Mouse (Mus musculus): Measurements from ENCODE around the gene Ncoa7. TPM values are rescaled to one million over a fixed set of nuclear protein-coding genes. Genes with fewer than 3 reads are reported as not detected.
A peak's percentile ranks its signal among the peaks of the same experiment; 100 is the strongest.

The Ncoa7 gene
- polyA plus RNA-seq, 1 experiment: 11.7 TPM

DNA sequence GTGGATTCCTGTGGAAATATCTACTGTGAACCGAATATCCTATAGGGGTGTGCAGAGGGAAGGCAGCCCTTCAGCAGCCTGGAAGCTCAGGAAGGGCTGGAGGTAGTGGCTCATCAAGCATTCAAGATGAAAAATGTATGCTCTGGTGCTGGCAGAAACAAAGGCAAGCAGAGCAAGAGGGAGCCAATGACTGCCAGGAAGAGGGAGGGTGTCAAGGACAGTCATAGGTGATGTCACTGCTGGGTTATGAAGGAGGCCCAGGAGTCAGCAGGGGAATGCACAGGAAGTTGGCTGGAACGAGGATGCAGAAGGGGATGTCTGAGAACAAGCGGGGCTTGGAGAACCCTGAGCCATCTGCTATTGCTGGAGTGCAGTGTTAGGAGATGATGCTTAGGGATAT is 24.9 kb downstream of the Ncoa7 start:
- Histone ChIP-seq H3K9ac (ENCODE audit: low read depth, poor library complexity, severe bottlenecking) (no peak overlapping the region), H3K36me3 (ENCODE audit: control insufficient read depth, insufficient read depth, low read length, poor library complexity, severe bottlenecking) (no peaks in the 10 kb centered on the region), H3K27me3 (ENCODE audit: control insufficient read depth, insufficient read depth, low read length, poor library complexity, severe bottlenecking) (no peaks in the 10 kb centered on the region), H3K27ac (ENCODE audit: insufficient read depth, low read length) (no peak overlapping the region), H3K9me3 (replicated peaks; ENCODE audit: control insufficient read depth, insufficient read depth, low read length, poor library complexity, severe bottlenecking) (no peaks in the 10 kb centered on the region), H3K4me1 (ENCODE audit: control insufficient read depth, insufficient read depth, low read length) (peaks cover 2% of the 10 kb centered on the region), H3K4me3 (ENCODE audit: low read depth, low read length) (no peak overlapping the region)
- no peak for TF ChIP-seq POLR2A (IDR thresholded peaks at IDR 0.05; ENCODE audit: insufficient read depth, low read length)
- TF ChIP-seq EP300 (IDR thresholded peaks at IDR 0.05; ENCODE audit: insufficient read depth, low read depth, low read length): no peak
- no peak for TF ChIP-seq CTCF (IDR thresholded peaks at IDR 0.05; ENCODE audit: low read depth, low read length)

DNA sequence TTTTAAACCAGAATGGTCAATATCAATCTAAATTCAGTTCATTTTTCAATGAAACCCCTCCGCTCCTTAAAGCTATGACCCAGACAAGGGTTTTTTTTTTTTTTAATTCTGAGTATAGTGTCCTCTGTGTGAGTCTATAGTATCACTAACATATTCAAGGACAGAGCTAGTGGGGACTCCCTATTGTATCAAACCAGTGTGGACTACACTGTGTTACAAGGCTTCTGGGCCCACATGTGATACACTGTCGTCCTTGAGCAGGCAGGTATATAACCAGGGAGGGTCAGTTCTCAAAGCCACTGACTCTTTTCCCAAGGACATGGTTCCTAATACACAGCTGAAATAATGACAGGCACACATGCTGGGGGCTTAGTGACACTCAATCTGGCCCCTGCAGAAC is 27.1 kb downstream of the Ncoa7 start:
- H3K9me3 ChIP-seq (replicated peaks; ENCODE audit: control insufficient read depth, insufficient read depth, low read length, poor library complexity, severe bottlenecking): peaks cover 6% of the 10 kb centered on the region
- H3K9ac ChIP-seq (ENCODE audit: low read depth, poor library complexity, severe bottlenecking): no peak overlapping the region
- TF ChIP-seq POLR2A (IDR thresholded peaks at IDR 0.05; ENCODE audit: insufficient read depth, low read length): no peak
- TF ChIP-seq EP300 (IDR thresholded peaks at IDR 0.05; ENCODE audit: insufficient read depth, low read depth, low read length): no peak
- TF ChIP-seq CTCF (IDR thresholded peaks at IDR 0.05; ENCODE audit: low read depth, low read length): no peak
- H3K4me3 ChIP-seq (ENCODE audit: low read depth, low read length): no peak overlapping the region
- no peaks in the 10 kb centered on the region for H3K36me3 ChIP-seq (ENCODE audit: control insufficient read depth, insufficient read depth, low read length, poor library complexity, severe bottlenecking)
- H3K27me3 ChIP-seq (ENCODE audit: control insufficient read depth, insufficient read depth, low read length, poor library complexity, severe bottlenecking): no peaks in the 10 kb centered on the region
- H3K4me1 ChIP-seq (ENCODE audit: control insufficient read depth, insufficient read depth, low read length): peaks cover 2% of the 10 kb centered on the region
- no peak overlapping the region for H3K27ac ChIP-seq (ENCODE audit: insufficient read depth, low read length)

DNA sequence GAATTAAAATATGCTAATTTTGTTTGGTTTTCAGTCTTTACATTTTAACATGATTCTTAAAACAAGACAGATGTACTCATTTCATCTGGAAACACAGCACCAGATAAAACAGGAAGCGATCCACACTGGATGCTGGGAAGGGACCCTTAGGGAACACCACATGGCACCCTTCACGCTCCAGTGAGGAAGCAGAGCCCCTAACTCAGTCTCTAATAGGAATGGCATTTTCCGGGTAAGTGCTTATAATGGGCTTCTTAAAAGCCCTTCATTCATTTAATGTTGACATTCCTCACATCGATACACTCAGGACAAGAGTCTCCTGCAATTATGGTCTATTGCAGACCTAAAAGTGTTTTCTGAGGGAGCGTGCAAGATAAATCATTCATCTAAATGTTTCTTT is 27.6 kb downstream of the Ncoa7 start:
- H3K9me3 ChIP-seq (replicated peaks; ENCODE audit: control insufficient read depth, insufficient read depth, low read length, poor library complexity, severe bottlenecking): peaks cover 6% of the 10 kb centered on the region
- no peak overlapping the region for H3K9ac ChIP-seq (ENCODE audit: low read depth, poor library complexity, severe bottlenecking)
- H3K27ac ChIP-seq (ENCODE audit: insufficient read depth, low read length): no peak overlapping the region
- H3K36me3 ChIP-seq (ENCODE audit: control insufficient read depth, insufficient read depth, low read length, poor library complexity, severe bottlenecking): no peaks in the 10 kb centered on the region
- no peak overlapping the region for H3K4me3 ChIP-seq (ENCODE audit: low read depth, low read length)
- TF ChIP-seq CTCF (IDR thresholded peaks at IDR 0.05; ENCODE audit: low read depth, low read length) (no peak), EP300 (IDR thresholded peaks at IDR 0.05; ENCODE audit: insufficient read depth, low read depth, low read length) (no peak), POLR2A (IDR thresholded peaks at IDR 0.05; ENCODE audit: insufficient read depth, low read length) (no peak)
- H3K4me1 ChIP-seq (ENCODE audit: control insufficient read depth, insufficient read depth, low read length): peaks cover 2% of the 10 kb centered on the region
- no peaks in the 10 kb centered on the region for H3K27me3 ChIP-seq (ENCODE audit: control insufficient read depth, insufficient read depth, low read length, poor library complexity, severe bottlenecking)

DNA sequence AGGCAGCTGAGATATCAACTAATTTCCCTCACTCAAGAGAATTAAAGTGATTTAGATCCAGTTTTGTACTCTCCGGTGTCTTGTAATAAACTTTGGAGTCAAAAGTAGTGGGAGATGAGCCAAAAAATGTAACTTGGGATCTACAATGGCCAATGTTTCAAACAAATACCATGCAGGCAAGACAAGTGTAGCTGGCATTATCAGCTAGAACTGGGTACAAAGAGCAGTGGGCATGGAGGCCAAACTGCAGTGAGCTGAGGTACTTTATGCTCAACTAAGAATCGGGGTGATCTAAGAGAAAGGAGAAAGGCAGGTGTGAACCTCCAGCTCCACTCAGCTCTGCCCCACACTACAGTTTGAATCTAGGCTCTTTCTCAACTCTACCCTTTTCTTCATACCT is 28.7 kb downstream of the Ncoa7 start:
- Histone ChIP-seq H3K9ac (ENCODE audit: low read depth, poor library complexity, severe bottlenecking) (no peak overlapping the region), H3K4me1 (ENCODE audit: control insufficient read depth, insufficient read depth, low read length) (peaks cover 2% of the 10 kb centered on the region), H3K27me3 (ENCODE audit: control insufficient read depth, insufficient read depth, low read length, poor library complexity, severe bottlenecking) (no peaks in the 10 kb centered on the region), H3K4me3 (ENCODE audit: low read depth, low read length) (no peak overlapping the region), H3K27ac (ENCODE audit: insufficient read depth, low read length) (no peak overlapping the region), H3K36me3 (ENCODE audit: control insufficient read depth, insufficient read depth, low read length, poor library complexity, severe bottlenecking) (no peaks in the 10 kb centered on the region), H3K9me3 (replicated peaks; ENCODE audit: control insufficient read depth, insufficient read depth, low read length, poor library complexity, severe bottlenecking) (peaks cover 6% of the 10 kb centered on the region)
- TF ChIP-seq EP300 (IDR thresholded peaks at IDR 0.05; ENCODE audit: insufficient read depth, low read depth, low read length): no peak
- no peak for TF ChIP-seq CTCF (IDR thresholded peaks at IDR 0.05; ENCODE audit: low read depth, low read length)
- TF ChIP-seq POLR2A (IDR thresholded peaks at IDR 0.05; ENCODE audit: insufficient read depth, low read length): no peak

DNA sequence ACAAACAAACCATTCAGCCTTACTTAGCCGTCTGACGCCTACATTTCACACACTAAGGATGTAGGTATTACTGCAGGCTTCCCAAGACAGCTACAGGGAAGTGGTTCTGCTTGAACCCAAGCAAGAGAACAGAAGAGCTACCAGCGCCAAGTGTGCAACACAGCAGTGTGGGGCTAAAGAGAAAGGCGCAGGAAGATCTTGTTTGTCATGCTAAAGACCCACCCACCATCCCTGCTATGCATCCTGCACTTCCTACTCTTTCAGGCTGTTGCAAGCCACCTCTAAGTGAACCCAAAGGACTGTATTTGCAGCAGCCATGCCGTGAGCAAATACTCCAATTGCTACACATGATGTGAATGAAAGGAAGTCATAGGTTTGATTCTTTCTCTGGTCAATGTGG is 29.9 kb downstream of the Ncoa7 start:
- no peak overlapping the region for H3K9ac ChIP-seq (ENCODE audit: low read depth, poor library complexity, severe bottlenecking)
- peaks cover 6% of the 10 kb centered on the region for H3K9me3 ChIP-seq (replicated peaks; ENCODE audit: control insufficient read depth, insufficient read depth, low read length, poor library complexity, severe bottlenecking)
- H3K27ac ChIP-seq (ENCODE audit: insufficient read depth, low read length): peak overlapping the region; percentile 89
- TF ChIP-seq POLR2A (IDR thresholded peaks at IDR 0.05; ENCODE audit: insufficient read depth, low read length) (no peak), CTCF (IDR thresholded peaks at IDR 0.05; ENCODE audit: low read depth, low read length) (no peak), EP300 (IDR thresholded peaks at IDR 0.05; ENCODE audit: insufficient read depth, low read depth, low read length) (peak; percentile 84)
- H3K4me1 ChIP-seq (ENCODE audit: control insufficient read depth, insufficient read depth, low read length): peaks cover 2% of the 10 kb centered on the region
- H3K27me3 ChIP-seq (ENCODE audit: control insufficient read depth, insufficient read depth, low read length, poor library complexity, severe bottlenecking): no peaks in the 10 kb centered on the region
- no peak overlapping the region for H3K4me3 ChIP-seq (ENCODE audit: low read depth, low read length)
- no peaks in the 10 kb centered on the region for H3K36me3 ChIP-seq (ENCODE audit: control insufficient read depth, insufficient read depth, low read length, poor library complexity, severe bottlenecking)

DNA sequence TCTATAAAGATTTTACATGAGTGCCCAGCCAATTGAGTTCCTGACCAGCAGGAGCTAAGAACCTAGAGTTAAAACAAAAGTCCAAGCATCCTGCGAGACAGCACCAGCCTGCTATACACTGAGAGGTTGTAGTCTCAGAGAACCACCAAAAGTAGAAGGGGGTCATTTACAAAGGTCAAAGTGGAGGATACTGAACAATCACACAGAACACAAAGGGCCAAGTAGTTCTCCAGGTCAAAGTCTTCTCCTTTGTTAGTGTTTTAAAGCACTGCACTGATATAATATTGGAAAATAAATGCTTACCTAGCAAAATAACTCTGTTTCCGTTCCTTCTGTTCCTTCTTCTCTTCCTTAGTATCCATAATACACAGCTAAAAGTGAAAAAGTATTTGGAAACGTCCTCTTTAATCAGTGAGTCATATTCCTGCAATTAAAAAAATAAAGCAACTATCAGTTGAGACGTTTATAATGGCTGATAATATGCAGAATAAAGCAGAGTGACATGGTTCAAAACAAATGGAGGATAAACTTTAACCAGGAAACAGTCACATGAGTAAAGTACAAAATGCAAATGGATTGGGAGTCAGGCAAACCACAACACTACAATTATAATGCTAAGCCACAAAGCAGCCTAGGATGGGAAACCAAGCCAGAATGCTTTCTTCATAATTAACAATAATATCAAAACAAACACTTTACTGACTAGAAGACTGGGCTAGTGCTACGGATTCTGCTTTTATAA is 31.5 kb downstream of the Ncoa7 start:
- TF ChIP-seq EP300 (IDR thresholded peaks at IDR 0.05; ENCODE audit: insufficient read depth, low read depth, low read length): no peak
- TF ChIP-seq CTCF (IDR thresholded peaks at IDR 0.05; ENCODE audit: low read depth, low read length): no peak
- TF ChIP-seq POLR2A (IDR thresholded peaks at IDR 0.05; ENCODE audit: insufficient read depth, low read length): no peak
- no peak overlapping the region for H3K27ac ChIP-seq (ENCODE audit: insufficient read depth, low read length)
- H3K9ac ChIP-seq (ENCODE audit: low read depth, poor library complexity, severe bottlenecking): no peak overlapping the region
- H3K27me3 ChIP-seq (ENCODE audit: control insufficient read depth, insufficient read depth, low read length, poor library complexity, severe bottlenecking): no peaks in the 10 kb centered on the region
- H3K4me3 ChIP-seq (ENCODE audit: low read depth, low read length): no peak overlapping the region
- peaks cover 6% of the 10 kb centered on the region for H3K9me3 ChIP-seq (replicated peaks; ENCODE audit: control insufficient read depth, insufficient read depth, low read length, poor library complexity, severe bottlenecking)
- H3K4me1 ChIP-seq (ENCODE audit: control insufficient read depth, insufficient read depth, low read length): peaks cover 2% of the 10 kb centered on the region
- H3K36me3 ChIP-seq (ENCODE audit: control insufficient read depth, insufficient read depth, low read length, poor library complexity, severe bottlenecking): no peaks in the 10 kb centered on the region
